Mouse (Mus musculus): ENCODE results near the gene Crk. TPM values are rescaled to one million over a fixed set of nuclear protein-coding genes. Genes with fewer than 3 reads are reported as not detected.

Crk gene
- polyA plus RNA-seq, 1 experiment from 2014 or later, result 124 TPM

- Histone ChIP-seq H3K4me2 (peak overlapping the region; percentile 75), H3K4me3 (peak overlapping the region; percentile 15; the same call in 1 of the 2 replicates), H3K4me1 (peaks cover 55% of the 10 kb centered on the region), H3K9me3 (replicated peaks) (no peaks in the 10 kb centered on the region), H3K27me3 (no peaks in the 10 kb centered on the region), H3K36me3 (ENCODE audit: poor library complexity, severe bottlenecking) (peaks cover 21% of the 10 kb centered on the region), H3K9ac (peak overlapping the region; percentile 43; the same call in 1 of the 2 replicates), H3K27ac (no peak overlapping the region)
- WGBS, result 68% methylated on average over 3 of the region's 3 CpGs
- ATAC-seq, result no peak
Measured at GRCm38 (mm10) chr11:75736978-75737377, 57.9 kb downstream of the Crk start.

- Histone ChIP-seq H3K4me1 (peaks cover 52% of the 10 kb centered on the region), H3K4me2 (peak overlapping the region; percentile 13; the same call in 1 of the 2 replicates)
Measured at GRCm38 (mm10) chr11:75737806-75738476, 58.9 kb downstream of the Crk start.

GRCm38 (mm10) chr11:75738477-75738821 lies 59.4 kb downstream of the Crk start:
- H3K4me3 ChIP-seq, result no peak overlapping the region
- no peak overlapping the region for H3K4me2 ChIP-seq
- peaks cover 28% of the 10 kb centered on the region for H3K36me3 ChIP-seq (ENCODE audit: poor library complexity, severe bottlenecking)
- no peak overlapping the region for H3K9ac ChIP-seq
- H3K4me1 ChIP-seq, result peaks cover 52% of the 10 kb centered on the region
- H3K9me3 ChIP-seq (replicated peaks), result no peaks in the 10 kb centered on the region
- 97% methylated on average over 7 of the region's 7 CpGs for whole genome bisulfite sequencing
- no peak overlapping the region for H3K27ac ChIP-seq
- H3K27me3 ChIP-seq, result no peaks in the 10 kb centered on the region
- ATAC-seq, result no peak

More at GRCm38 (mm10) chr11:75737806-75738476, 58.9 kb downstream of the Crk start:
- Histone ChIP-seq H3K36me3 (ENCODE audit: poor library complexity, severe bottlenecking) (peaks cover 23% of the 10 kb centered on the region), H3K27ac (no peak overlapping the region), H3K9me3 (replicated peaks) (no peaks in the 10 kb centered on the region), H3K27me3 (no peaks in the 10 kb centered on the region), H3K9ac (no peak overlapping the region), H3K4me3 (no peak overlapping the region)
- no peak for ATAC-seq
- WGBS, result 83% methylated on average over 2 of the region's 2 CpGs

- Histone ChIP-seq H3K9me3 (replicated peaks) (no peaks in the 10 kb centered on the region), H3K36me3 (ENCODE audit: poor library complexity, severe bottlenecking) (peaks cover 35% of the 10 kb centered on the region), H3K27ac (no peak overlapping the region), H3K4me3 (no peak overlapping the region), H3K4me2 (no peak overlapping the region), H3K9ac (no peak overlapping the region), H3K4me1 (peaks cover 45% of the 10 kb centered on the region), H3K27me3 (no peaks in the 10 kb centered on the region)
- 72% methylated on average over 3 of the region's 3 CpGs for WGBS
- no peak for ATAC-seq
Measured at GRCm38 (mm10) chr11:75740204-75740603, 61.1 kb downstream of the Crk start.

- WGBS, result 88% methylated on average over 3 of the region's 3 CpGs
Measured at GRCm38 (mm10) chr11:75741615-75742014, 62.6 kb downstream of the Crk start.

GRCm38 (mm10) chr11:75744761-75745160 lies 65.7 kb downstream of the Crk start:
- H3K27ac ChIP-seq, result no peak overlapping the region
- no peaks in the 10 kb centered on the region for H3K9me3 ChIP-seq (replicated peaks)
- H3K36me3 ChIP-seq (ENCODE audit: poor library complexity, severe bottlenecking), result peaks cover 14% of the 10 kb centered on the region
- H3K4me1 ChIP-seq, result peaks cover 36% of the 10 kb centered on the region
- H3K4me3 ChIP-seq, result no peak overlapping the region
- no peak for ATAC-seq
- 94% methylated on average over 3 of the region's 3 CpGs for WGBS
- no peak overlapping the region for H3K9ac ChIP-seq
- H3K4me2 ChIP-seq, result no peak overlapping the region
- no peaks in the 10 kb centered on the region for H3K27me3 ChIP-seq

More at GRCm38 (mm10) chr11:75741615-75742014, 62.6 kb downstream of the Crk start:
- Histone ChIP-seq H3K27ac (no peak overlapping the region), H3K4me1 (peaks cover 33% of the 10 kb centered on the region), H3K27me3 (no peaks in the 10 kb centered on the region), H3K4me2 (no peak overlapping the region), H3K4me3 (no peak overlapping the region), H3K9me3 (replicated peaks) (no peaks in the 10 kb centered on the region), H3K36me3 (ENCODE audit: poor library complexity, severe bottlenecking) (peaks cover 35% of the 10 kb centered on the region), H3K9ac (no peak overlapping the region)
- no peak for ATAC-seq

GRCm38 (mm10) chr11:75750537-75750936 lies 71.5 kb downstream of the Crk start:
- 78% methylated on average over 1 of the region's 1 CpGs for WGBS
- Histone ChIP-seq H3K4me2 (no peak overlapping the region), H3K4me1 (peaks cover 31% of the 10 kb centered on the region)

GRCm38 (mm10) chr11:75751082-75751481 lies 72.0 kb downstream of the Crk start:
- Histone ChIP-seq H3K9me3 (replicated peaks) (no peaks in the 10 kb centered on the region), H3K27ac (no peak overlapping the region), H3K36me3 (ENCODE audit: poor library complexity, severe bottlenecking) (peaks cover 23% of the 10 kb centered on the region), H3K9ac (no peak overlapping the region), H3K27me3 (no peaks in the 10 kb centered on the region), H3K4me2 (no peak overlapping the region), H3K4me1 (peaks cover 31% of the 10 kb centered on the region), H3K4me3 (no peak overlapping the region)
- ATAC-seq, result no peak
- WGBS, result 80% methylated on average over 4 of the region's 4 CpGs

More at GRCm38 (mm10) chr11:75750537-75750936, 71.5 kb downstream of the Crk start:
- Histone ChIP-seq H3K4me3 (no peak overlapping the region), H3K9ac (no peak overlapping the region), H3K27ac (no peak overlapping the region), H3K36me3 (ENCODE audit: poor library complexity, severe bottlenecking) (peaks cover 19% of the 10 kb centered on the region), H3K9me3 (replicated peaks) (no peaks in the 10 kb centered on the region), H3K27me3 (no peaks in the 10 kb centered on the region)
- ATAC-seq, result no peak

Other genes starting within 250 kb of the Crk start
- gene Serpinf2, start 239.7 kb upstream of the Crk start, polyA plus RNA-seq (2015; fragmentation: Nextera tagmentation; extraction: Ambion mirVana), result 0.42 TPM in 1 of 2 replicates, not detected in the other
- 5.0 and 5.6 TPM in 2 replicates for gene Wdr81, start 224.5 kb upstream of the Crk start, polyA plus RNA-seq (2015; fragmentation: Nextera tagmentation; extraction: Ambion mirVana)
- 1.4 and 1.9 TPM in 2 replicates for gene Tlcd2, start 217.5 kb upstream of the Crk start, polyA plus RNA-seq (2015; fragmentation: Nextera tagmentation; extraction: Ambion mirVana)
- gene Prpf8, start 192.4 kb upstream of the Crk start, polyA plus RNA-seq (2015; fragmentation: Nextera tagmentation; extraction: Ambion mirVana), result 56.3 and 63.2 TPM in 2 replicates
- gene Rilp, start 169.2 kb upstream of the Crk start, polyA plus RNA-seq (2015; fragmentation: Nextera tagmentation; extraction: Ambion mirVana), result 0.40 and 0.47 TPM in 2 replicates
- 3.3 TPM in 2 replicates for gene Scarf1, start 165.7 kb upstream of the Crk start, polyA plus RNA-seq (2015; fragmentation: Nextera tagmentation; extraction: Ambion mirVana)
- gene Slc43a2, start 147.6 kb upstream of the Crk start, polyA plus RNA-seq (2015; fragmentation: Nextera tagmentation; extraction: Ambion mirVana), result 11.3 and 11.7 TPM in 2 replicates
- gene Pitpna, start 91.2 kb upstream of the Crk start, polyA plus RNA-seq (2015; fragmentation: Nextera tagmentation; extraction: Ambion mirVana), result 70.0 and 70.8 TPM in 2 replicates
- gene Inpp5k, start 48.3 kb upstream of the Crk start, polyA plus RNA-seq (2015; fragmentation: Nextera tagmentation; extraction: Ambion mirVana), result 32.7 and 33.8 TPM in 2 replicates
- 6.1 and 6.9 TPM in 2 replicates for gene Myo1c, start 28.8 kb upstream of the Crk start, polyA plus RNA-seq (2015; fragmentation: Nextera tagmentation; extraction: Ambion mirVana)
- gene Ywhae, start 53.6 kb downstream of the Crk start, polyA plus RNA-seq (2015; fragmentation: Nextera tagmentation; extraction: Ambion mirVana), result 1,451 and 1,470 TPM in 2 replicates
- gene Doc2b, start 116.8 kb downstream of the Crk start, polyA plus RNA-seq (2015; fragmentation: Nextera tagmentation; extraction: Ambion mirVana), result 0.92 and 1.2 TPM in 2 replicates